Mouse (Mus musculus) liver, embryonic 11.5 days (tissue): ENCODE results near the gene Lin7a. TPM values are rescaled to one million over a fixed set of nuclear protein-coding genes. Genes with fewer than 3 reads are reported as not detected.

Source experiments
- ATAC-seq: fragments of 200-750 bp; cut with Nextera tagmentation; replicated peaks from 2 replicates; pipeline ENCODE4 v1.8.0; 2017; ENCODE audit warnings: moderate number of reproducible peaks, mild to moderate bottlenecking, moderate TSS enrichment, moderate library complexity; ENCODE audit not compliant: low FRiP score
- DNase-seq: peaks from one replicate; pipeline ENCODE4 v3.0.0-alpha.2; 2017; ENCODE audit warnings: low spot score
- H3K27ac ChIP-seq: fragments of 300-500 bp; sonication (generic); 2 replicates; pipeline ENCODE4 v1.5.1; 2014; ENCODE audit warnings: mild to moderate bottlenecking, low read depth, low read length, control low read depth
- H3K27me3 ChIP-seq: fragments of 300-500 bp; sonication (generic); replicated peaks from 2 replicates; pipeline ENCODE4 v1.6.1; 2014; ENCODE audit warnings: low read length, mixed read lengths; ENCODE audit not compliant: control insufficient read depth, insufficient read depth
- H3K36me3 ChIP-seq: fragments of 300-500 bp; sonication (generic); 2 replicates; pipeline ENCODE4 v1.6.1; 2014; ENCODE audit warnings: mild to moderate bottlenecking, low read length, moderate library complexity, mixed read lengths; ENCODE audit not compliant: control insufficient read depth, insufficient read depth
- H3K4me1 ChIP-seq: fragments of 300-500 bp; sonication (generic); replicated peaks from 2 replicates; pipeline ENCODE4 v1.6.1; 2014; ENCODE audit warnings: low read length, mixed read lengths; ENCODE audit not compliant: control insufficient read depth, insufficient read depth
- H3K4me2 ChIP-seq: fragments of 300-500 bp; sonication (generic); 2 replicates; pipeline ENCODE4 v1.6.1; 2014; ENCODE audit warnings: mild to moderate bottlenecking, control low read depth, moderate library complexity
- H3K4me3 ChIP-seq: fragments of 300-500 bp; sonication (generic); 2 replicates; pipeline ENCODE4 v1.5.1; 2014; ENCODE audit warnings: low read depth, low read length, control low read depth
- H3K9ac ChIP-seq: fragments of 300-500 bp; sonication (generic); 2 replicates; pipeline ENCODE4 v1.6.1; 2014; ENCODE audit warnings: low read depth, low read length, control low read depth
- H3K9me3 ChIP-seq: fragments of 300-500 bp; sonication (generic); 2 replicates; pipeline ENCODE4 v1.6.1; 2016; ENCODE audit warnings: low read length, inconsistent platforms, mixed read lengths; ENCODE audit not compliant: control insufficient read depth
- WGBS: fragments of 180-500 bp; shearing (Covaris S2); extraction: QIAGEN DNeasy Blood & Tissue Kit; methylation state at CpG from one replicate; pipeline ENCODE4 v1.1.7; 2014; 5-methylcytosine and 5-hydroxymethylcytosine counted together
- polyA plus RNA-seq: library from polyadenylated mRNA; unstranded; fragments of >200 nt; fragmentation: Nextera tagmentation; extraction: Ambion mirVana; gene quantifications from 2 replicates; pipeline ENCODE4 v1.2.1, GENCODE M21; 2014

The Lin7a gene
- polyA plus RNA-seq, 1 experiment from 2014 or later, result 1.2 TPM

- Histone ChIP-seq H3K4me2 (no peak overlapping the region), H3K36me3 (no peaks in the 10 kb centered on the region), H3K4me1 (no peaks in the 10 kb centered on the region), H3K4me3 (no peak overlapping the region), H3K9ac (no peak overlapping the region), H3K27me3 (peaks cover 31% of the 10 kb centered on the region), H3K9me3 (no peaks in the 10 kb centered on the region), H3K27ac (no peak overlapping the region)
- no peak for ATAC-seq
- WGBS, result 49% methylated on average over 3 of the region's 3 CpGs
- no peak for DNase-seq
Observed at GRCm38 (mm10) chr10:107274785-107275184, 3.3 kb downstream of the Lin7a start.

- Histone ChIP-seq H3K27me3 (peaks cover 21% of the 10 kb centered on the region), H3K4me1 (no peaks in the 10 kb centered on the region), H3K9me3 (no peaks in the 10 kb centered on the region), H3K4me2 (no peak overlapping the region), H3K36me3 (no peaks in the 10 kb centered on the region), H3K9ac (no peak overlapping the region), H3K27ac (no peak overlapping the region), H3K4me3 (no peak overlapping the region)
- WGBS, result 77% methylated on average over 2 of the region's 2 CpGs
- no peak for ATAC-seq
- no peak for DNase-seq
Observed at GRCm38 (mm10) chr10:107276647-107277046, 5.2 kb downstream of the Lin7a start.

- H3K4me1 ChIP-seq, result no peaks in the 10 kb centered on the region
- H3K27ac ChIP-seq, result no peak overlapping the region
- ATAC-seq (no peak), DNase-seq (no peak)
- H3K9ac ChIP-seq, result no peak overlapping the region
- 66% methylated on average over 7 of the region's 7 CpGs for WGBS
- no peaks in the 10 kb centered on the region for H3K9me3 ChIP-seq
- H3K27me3 ChIP-seq, result no peaks in the 10 kb centered on the region
- no peak overlapping the region for H3K4me2 ChIP-seq
- no peaks in the 10 kb centered on the region for H3K36me3 ChIP-seq
- H3K4me3 ChIP-seq, result no peak overlapping the region
Observed at GRCm38 (mm10) chr10:107293934-107294664, 22.6 kb downstream of the Lin7a start.

- ATAC-seq, result no peak
Observed at GRCm38 (mm10) chr10:107300587-107301248, 29.2 kb downstream of the Lin7a start.

GRCm38 (mm10) chr10:107310964-107311490, 39.5 kb downstream of the Lin7a start:
- H3K4me3 ChIP-seq, result no peak overlapping the region
- no peak overlapping the region for H3K27ac ChIP-seq
- DNase-seq (no peak), ATAC-seq (no peak)
- H3K27me3 ChIP-seq, result no peaks in the 10 kb centered on the region
- no peaks in the 10 kb centered on the region for H3K9me3 ChIP-seq
- no peak overlapping the region for H3K4me2 ChIP-seq
- no peak overlapping the region for H3K9ac ChIP-seq
- no peaks in the 10 kb centered on the region for H3K36me3 ChIP-seq
- 82% methylated on average over 5 of the region's 5 CpGs for WGBS
- H3K4me1 ChIP-seq, result no peaks in the 10 kb centered on the region

More at GRCm38 (mm10) chr10:107300587-107301248, 29.2 kb downstream of the Lin7a start:
- 59% methylated on average over 2 of the region's 2 CpGs for WGBS
- Histone ChIP-seq H3K4me2 (no peak overlapping the region), H3K4me3 (no peak overlapping the region), H3K36me3 (no peaks in the 10 kb centered on the region), H3K9me3 (no peaks in the 10 kb centered on the region), H3K27ac (no peak overlapping the region), H3K4me1 (no peaks in the 10 kb centered on the region), H3K27me3 (no peaks in the 10 kb centered on the region), H3K9ac (no peak overlapping the region)
- DNase-seq, result no peak

GRCm38 (mm10) chr10:107312609-107313008, 41.1 kb downstream of the Lin7a start:
- ATAC-seq (peak; percentile 50; the same call in 1 of the 2 replicates), DNase-seq (no peak)
- Histone ChIP-seq H3K4me1 (no peaks in the 10 kb centered on the region), H3K27me3 (no peaks in the 10 kb centered on the region), H3K4me3 (no peak overlapping the region), H3K4me2 (no peak overlapping the region), H3K27ac (no peak overlapping the region), H3K9ac (no peak overlapping the region), H3K9me3 (no peaks in the 10 kb centered on the region), H3K36me3 (no peaks in the 10 kb centered on the region)
- 76% methylated on average over 4 of the region's 4 CpGs for WGBS

- H3K4me2 ChIP-seq, result no peak overlapping the region
- ATAC-seq (peak; percentile 52), DNase-seq (no peak)
- H3K36me3 ChIP-seq, result no peaks in the 10 kb centered on the region
- WGBS, result 43% methylated on average over 3 of the region's 3 CpGs
- no peaks in the 10 kb centered on the region for H3K4me1 ChIP-seq
- H3K4me3 ChIP-seq, result no peak overlapping the region
- H3K9me3 ChIP-seq, result no peaks in the 10 kb centered on the region
- H3K27ac ChIP-seq, result no peak overlapping the region
- no peaks in the 10 kb centered on the region for H3K27me3 ChIP-seq
- no peak overlapping the region for H3K9ac ChIP-seq
Observed at GRCm38 (mm10) chr10:107313395-107313794, 41.9 kb downstream of the Lin7a start.

- Histone ChIP-seq H3K9ac (no peak overlapping the region), H3K36me3 (no peaks in the 10 kb centered on the region), H3K4me3 (no peak overlapping the region), H3K4me1 (no peaks in the 10 kb centered on the region), H3K27me3 (no peaks in the 10 kb centered on the region), H3K27ac (no peak overlapping the region), H3K4me2 (no peak overlapping the region), H3K9me3 (no peaks in the 10 kb centered on the region)
- no peak for DNase-seq
- no peak for ATAC-seq
Observed at GRCm38 (mm10) chr10:107315251-107315650, 43.8 kb downstream of the Lin7a start.

- no peak overlapping the region for H3K4me3 ChIP-seq
- H3K4me1 ChIP-seq, result no peaks in the 10 kb centered on the region
- no peaks in the 10 kb centered on the region for H3K27me3 ChIP-seq
- no peak overlapping the region for H3K9ac ChIP-seq
- no peaks in the 10 kb centered on the region for H3K36me3 ChIP-seq
- H3K4me2 ChIP-seq, result no peak overlapping the region
- H3K9me3 ChIP-seq, result no peaks in the 10 kb centered on the region
- 76% methylated on average over 5 of the region's 5 CpGs for WGBS
- H3K27ac ChIP-seq, result no peak overlapping the region
- DNase-seq, result no peak
- ATAC-seq, result no peak
Observed at GRCm38 (mm10) chr10:107315681-107316080, 44.2 kb downstream of the Lin7a start.
